ENCODE assay signal across 9 mouse cellular contexts in the genomic region with DNA sequence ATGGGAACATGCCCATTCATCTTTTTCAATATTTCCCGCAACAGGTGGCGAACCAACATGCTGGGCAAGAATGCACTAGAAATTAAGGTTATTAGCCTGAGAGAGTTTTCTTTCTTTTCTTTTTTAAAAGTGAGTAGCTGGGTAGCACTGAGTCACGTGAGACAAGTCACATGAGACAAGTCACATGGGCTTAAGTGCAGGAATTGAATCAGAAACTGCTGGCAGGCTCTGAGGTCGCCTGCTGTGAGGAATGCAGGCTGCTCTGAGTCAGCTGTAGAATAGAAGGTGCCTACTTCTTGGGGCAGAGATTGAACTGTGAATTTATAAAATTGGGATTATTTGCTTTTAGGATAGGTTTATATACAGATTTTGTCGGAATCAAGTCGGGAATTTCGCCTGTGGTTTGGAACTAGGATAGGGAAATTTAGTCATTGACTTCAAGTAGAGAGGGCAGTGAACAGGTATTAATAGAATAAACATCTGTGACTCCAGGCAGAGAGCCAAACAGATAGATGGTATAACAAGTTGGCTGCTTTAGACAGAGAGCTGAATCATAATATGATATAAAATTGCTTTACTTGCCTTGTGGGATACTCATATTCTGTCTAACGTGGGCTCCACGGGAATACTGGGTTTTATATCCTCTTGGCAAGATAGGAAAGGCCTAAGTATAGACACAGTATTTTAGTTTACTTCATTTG. TPM values are rescaled to one million over a fixed set of nuclear protein-coding genes. Genes with fewer than 3 reads are reported as not detected.
DNase-seq lines count a peak whose midpoint lies in the region; ATAC-seq and TF ChIP-seq lines count a peak whose summit lies in the region.
"Had no signal": no experiment of that assay in that cellular context is flagged by ENCODE, and none has a peak within 500 bp of the region (broad histone marks: within the 10 kb centered on the region; RNA-seq: fewer than 3 reads in every experiment).

No protein-coding gene starts in this region.

- intact Hi-C loops in gastrocnemius, adult 2 months (cut with DNase I) = no loop called here

- H3K36me3 ChIP-seq in stomach, embryonic 15.5 days = no peaks in the 10 kb centered on the region
- H3K36me3 ChIP-seq in stomach, postnatal 0 days (ENCODE audit: control insufficient read depth, insufficient read depth, low read length) = no peaks in the 10 kb centered on the region; the same call in 1 of the 2 replicates
- H3K36me3 ChIP-seq in heart, embryonic 12.5 days = no peaks in the 10 kb centered on the region
- no peaks in the 10 kb centered on the region for H3K36me3 ChIP-seq in thymus, adult 2 months (ENCODE audit: control insufficient read depth, insufficient read depth, low read length)
- no peaks in the 10 kb centered on the region for H3K36me3 ChIP-seq in neural tube, embryonic 15.5 days

- H3K4me2 ChIP-seq in stomach, embryonic 15.5 days = no peak overlapping the region
- H3K4me2 ChIP-seq in stomach, postnatal 0 days (replicated peaks; ENCODE audit: low read depth) = no peak overlapping the region
- H3K4me2 ChIP-seq in heart, embryonic 12.5 days = no peak overlapping the region
- H3K4me2 ChIP-seq in neural tube, embryonic 15.5 days = no peak overlapping the region
- H3K4me2 ChIP-seq: lung, embryonic 14.5 days had no signal

- peaks cover 22% of the 10 kb centered on the region; the same call in 1 of the 2 replicates for H3K4me1 ChIP-seq in stomach, embryonic 15.5 days
- peaks cover 6% of the 10 kb centered on the region for H3K4me1 ChIP-seq in stomach, postnatal 0 days (replicated peaks; ENCODE audit: control insufficient read depth, insufficient read depth)
- peaks cover 53% of the 10 kb centered on the region for H3K4me1 ChIP-seq in heart, embryonic 12.5 days (replicated peaks)
- H3K4me1 ChIP-seq in thymus, adult 2 months (replicated peaks; ENCODE audit: control insufficient read depth, insufficient read depth, low read length) = peaks cover 37% of the 10 kb centered on the region
- H3K4me1 ChIP-seq in neural tube, embryonic 15.5 days = peaks cover 32% of the 10 kb centered on the region

- WGBS in stomach, embryonic 15.5 days = 80% methylated on average over 9 of the region's 9 CpGs
- WGBS in stomach, postnatal 0 days = 68% methylated on average over 9 of the region's 9 CpGs
- WGBS in heart, embryonic 12.5 days = 81% methylated on average over 9 of the region's 9 CpGs
- 97% methylated on average over 9 of the region's 9 CpGs for WGBS in thymus, adult 2 months
- 83% methylated on average over 9 of the region's 9 CpGs for whole genome bisulfite sequencing in neural tube, embryonic 15.5 days

- no peaks in the 10 kb centered on the region for H3K27me3 ChIP-seq in stomach, embryonic 15.5 days (replicated peaks)
- H3K27me3 ChIP-seq in stomach, postnatal 0 days (ENCODE audit: control insufficient read depth, insufficient read depth, low read length) = no peaks in the 10 kb centered on the region
- 0 out of 2 replicates have a peak, but pooled peaks cover 5% of the 10 kb centered on the region for H3K27me3 ChIP-seq in heart, embryonic 12.5 days (replicated peaks)
- no peaks in the 10 kb centered on the region for H3K27me3 ChIP-seq in thymus, adult 2 months (ENCODE audit: control insufficient read depth, insufficient read depth, low read length)
- H3K27me3 ChIP-seq in neural tube, embryonic 15.5 days (replicated peaks) = no peaks in the 10 kb centered on the region

- peak; percentile 52 for DNase-seq in gastrocnemius, adult 2 months
- no peak for DNase-seq in gastrocnemius, postnatal 10 days
- DNase-seq in stomach, postnatal 0 days (ENCODE audit: low spot score) = no peak
- no peak for DNase-seq in thymus, adult 2 months
- no peak for DNase-seq in spleen, adult 12 weeks (ENCODE audit: low spot score)
- DNase-seq: lung, embryonic 14.5 days had no signal

- H3K27ac ChIP-seq in gastrocnemius, adult 2 months = peak overlapping the region; percentile 83
- H3K27ac ChIP-seq in stomach, embryonic 15.5 days = 0 out of 2 replicates have a peak overlapping the region, but pooled peaks have one; percentile 3
- H3K27ac ChIP-seq in stomach, postnatal 0 days (replicated peaks) = no peak overlapping the region
- peak overlapping the region; percentile 21; the same call in 1 of the 2 replicates for H3K27ac ChIP-seq in heart, embryonic 12.5 days (ENCODE audit: poor library complexity, severe bottlenecking)
- no peak overlapping the region for H3K27ac ChIP-seq in thymus, adult 2 months (ENCODE audit: control insufficient read depth, insufficient read depth, low read length)
- H3K27ac ChIP-seq in neural tube, embryonic 15.5 days (replicated peaks) = no peak overlapping the region

- no peak for TF ChIP-seq POLR2A in thymus, adult 2 months (IDR thresholded peaks at IDR 0.05; ENCODE audit: control insufficient read depth, extremely low read depth, insufficient read depth, low read length, poor library complexity)

- TF ChIP-seq EP300 in stomach, postnatal 0 days (optimal IDR thresholded peaks at IDR 0.05) = no peak

- H3K4me3 ChIP-seq in gastrocnemius, adult 2 months = peak overlapping the region; percentile 26
- H3K4me3 ChIP-seq in stomach, embryonic 15.5 days (replicated peaks) = no peak overlapping the region
- H3K4me3 ChIP-seq in stomach, postnatal 0 days (ENCODE audit: low read depth, low read length) = no peak overlapping the region
- H3K4me3 ChIP-seq in heart, embryonic 12.5 days = no peak overlapping the region
- H3K4me3 ChIP-seq in thymus, adult 2 months (ENCODE audit: control insufficient read depth, insufficient read depth, low read length) = no peak overlapping the region
- H3K4me3 ChIP-seq in neural tube, embryonic 15.5 days (replicated peaks) = no peak overlapping the region

- TF ChIP-seq CTCF in gastrocnemius, adult 2 months (IDR thresholded peaks at IDR 0.05) = peak; percentile 24; the same call in 1 of the 2 replicates
- TF ChIP-seq CTCF in stomach, postnatal 0 days (IDR thresholded peaks at IDR 0.05; ENCODE audit: low read depth) = no peak
- TF ChIP-seq CTCF in thymus, adult 2 months (IDR thresholded peaks at IDR 0.05; ENCODE audit: borderline replicate concordance, control insufficient read depth, extremely low read depth, insufficient read depth, low read length, poor library complexity) = no peak

- no peak overlapping the region for H3K9ac ChIP-seq in stomach, embryonic 15.5 days
- no peak overlapping the region for H3K9ac ChIP-seq in stomach, postnatal 0 days (ENCODE audit: low read length)
- no peak overlapping the region for H3K9ac ChIP-seq in heart, embryonic 12.5 days
- no peak overlapping the region for H3K9ac ChIP-seq in neural tube, embryonic 15.5 days (replicated peaks)
- H3K9ac ChIP-seq: lung, embryonic 14.5 days had no signal

- no peaks in the 10 kb centered on the region for H3K9me3 ChIP-seq in stomach, embryonic 15.5 days
- H3K9me3 ChIP-seq in stomach, postnatal 0 days (ENCODE audit: control insufficient read depth, low read length) = no peaks in the 10 kb centered on the region
- H3K9me3 ChIP-seq in heart, embryonic 12.5 days (replicated peaks) = no peaks in the 10 kb centered on the region
- 0 out of 2 replicates have a peak, but pooled peaks cover 3% of the 10 kb centered on the region for H3K9me3 ChIP-seq in neural tube, embryonic 15.5 days (replicated peaks)

- ATAC-seq in stomach, embryonic 15.5 days (ENCODE audit: insufficient read depth, low FRiP score, low read depth) = no peak
- ATAC-seq in stomach, postnatal 0 days (ENCODE audit: low FRiP score, low TSS enrichment) = no peak
- no peak for ATAC-seq in heart, embryonic 12.5 days (ENCODE audit: insufficient number of reproducible peaks, low FRiP score)
- no peak for ATAC-seq in neural tube, embryonic 15.5 days (ENCODE audit: low FRiP score)

RNA-seq across cellular contexts. Expression of a gene that starts 23.6 kb away (rescaled TPM):
- 10 to 100 TPM; 13.0 to 17.7 TPM for total RNA-seq in gastrocnemius, adult 2 months (2021)
- 10 to 100 TPM; 21.7 to 25.4 TPM for total RNA-seq in gastrocnemius, postnatal 10 days (2021)
- 17.0 and 28.7 TPM in 2 replicates for polyA plus RNA-seq in stomach, embryonic 15.5 days (2015; fragmentation: Nextera tagmentation; extraction: Ambion mirVana)
- polyA plus RNA-seq in stomach, postnatal 0 days (2015; fragmentation: Nextera tagmentation; extraction: Ambion mirVana) = 12.6 and 13.1 TPM in 2 replicates
- 18.9 and 21.0 TPM in 2 replicates for polyA plus RNA-seq in heart, embryonic 12.5 days (2016; fragmentation: Nextera tagmentation; extraction: Ambion mirVana)
- 74.7 and 77.9 TPM in 2 replicates for polyA plus RNA-seq in thymus, adult 2 months (2012; rRNA removed)
- 49.4 and 57.8 TPM in 2 replicates for polyA plus RNA-seq in neural tube, embryonic 15.5 days (2015; fragmentation: Nextera tagmentation; extraction: Ambion mirVana)

RNA-seq across cellular contexts. Expression of a gene that starts 33.4 kb away (rescaled TPM):
- 10 to 100 TPM; 19.0 to 22.9 TPM for total RNA-seq in gastrocnemius, adult 2 months (2021)
- total RNA-seq in gastrocnemius, postnatal 10 days (2021) = 10 to 100 TPM; 42.2 to 50.7 TPM
- 244 and 254 TPM in 2 replicates for polyA plus RNA-seq in stomach, embryonic 15.5 days (2015; fragmentation: Nextera tagmentation; extraction: Ambion mirVana)
- 108 and 110 TPM in 2 replicates for polyA plus RNA-seq in stomach, postnatal 0 days (2015; fragmentation: Nextera tagmentation; extraction: Ambion mirVana)
- 172 and 177 TPM in 2 replicates for polyA plus RNA-seq in heart, embryonic 12.5 days (2016; fragmentation: Nextera tagmentation; extraction: Ambion mirVana)
- polyA plus RNA-seq in thymus, adult 2 months (2012; rRNA removed) = 382 and 470 TPM in 2 replicates
- polyA plus RNA-seq in neural tube, embryonic 15.5 days (2015; fragmentation: Nextera tagmentation; extraction: Ambion mirVana) = 98.3 and 150 TPM in 2 replicates

RNA-seq across cellular contexts. Expression of a gene that starts 38.9 kb away (rescaled TPM):
- total RNA-seq in gastrocnemius, adult 2 months (2021) = 10 to 100 TPM; 23.2 to 28.1 TPM
- total RNA-seq in gastrocnemius, postnatal 10 days (2021) = 10 to 100 TPM; 21.6 to 26.9 TPM
- 40.6 and 41.9 TPM in 2 replicates for polyA plus RNA-seq in stomach, embryonic 15.5 days (2015; fragmentation: Nextera tagmentation; extraction: Ambion mirVana)
- 28.6 and 29.4 TPM in 2 replicates for polyA plus RNA-seq in stomach, postnatal 0 days (2015; fragmentation: Nextera tagmentation; extraction: Ambion mirVana)
- polyA plus RNA-seq in heart, embryonic 12.5 days (2016; fragmentation: Nextera tagmentation; extraction: Ambion mirVana) = 40.3 and 40.7 TPM in 2 replicates
- polyA plus RNA-seq in thymus, adult 2 months (2012; rRNA removed) = 75.0 and 82.6 TPM in 2 replicates
- 40.8 and 42.8 TPM in 2 replicates for polyA plus RNA-seq in neural tube, embryonic 15.5 days (2015; fragmentation: Nextera tagmentation; extraction: Ambion mirVana)

Comparison
In these comparisons a context has a peak if more than half of its experiments do, and no peak if none do; other contexts are left out.
1. H3K27ac ChIP-seq: peak in gastrocnemius, adult 2 months (single experiment), stomach, embryonic 15.5 days (single experiment) and heart, embryonic 12.5 days (single experiment); none in stomach, postnatal 0 days (single experiment), thymus, adult 2 months (single experiment) and neural tube, embryonic 15.5 days (single experiment).